Mouse (Mus musculus): ENCODE measurements around the gene Il1r1.

- TF ChIP-seq CTCF (IDR thresholded peaks at IDR 0.05; ENCODE audit: extremely low read depth, insufficient read depth, low read length), result no peak
- TF ChIP-seq POLR2A (IDR thresholded peaks at IDR 0.05; ENCODE audit: extremely low read depth, insufficient read depth, low read length), result no peak
Measured at GRCm38 (mm10) chr1:40321824-40322223, 96.9 kb downstream of the Il1r1 start.
